Mouse (Mus musculus) kidney, postnatal 0 days (tissue): Measurements from ENCODE around the gene Prkacb. TPM values are rescaled to one million over a fixed set of nuclear protein-coding genes. Genes with fewer than 3 reads are reported as not detected.

Experiments used
- ATAC-seq: fragments of 200-750 bp; cut with Nextera tagmentation; replicated peaks from 2 replicates; pipeline ENCODE4 v1.8.0; 2017; ENCODE audit warnings: low read depth, moderate number of reproducible peaks, moderate TSS enrichment, moderate library complexity; ENCODE audit not compliant: low FRiP score
- DNase-seq: peaks from one replicate; pipeline ENCODE4 v3.0.0-alpha.2; 2016; ENCODE audit warnings: low spot score
- H3K27ac ChIP-seq: fragments of 300-500 bp; sonication (generic); 2 replicates; pipeline ENCODE4 v1.5.1; 2014; ENCODE audit warnings: mild to moderate bottlenecking
- H3K27me3 ChIP-seq: fragments of 300-500 bp; sonication (generic); 2 replicates; pipeline ENCODE4 v1.6.1; 2014; ENCODE audit warnings: low read length, mixed read lengths; ENCODE audit not compliant: insufficient read depth
- H3K36me3 ChIP-seq: fragments of 300-500 bp; sonication (generic); 2 replicates; pipeline ENCODE4 v1.6.1; 2014; ENCODE audit warnings: low read length, mixed read lengths; ENCODE audit not compliant: insufficient read depth
- H3K4me1 ChIP-seq: fragments of 300-500 bp; sonication (generic); replicated peaks from 2 replicates; pipeline ENCODE4 v1.6.1; 2014; ENCODE audit warnings: antibody characterized with exemption, low read length, mixed read lengths; ENCODE audit not compliant: insufficient read depth
- H3K4me2 ChIP-seq: fragments of 300-500 bp; sonication (generic); 2 replicates; pipeline ENCODE4 v1.6.1; 2014; ENCODE audit warnings: mild to moderate bottlenecking, low read length, moderate library complexity, mixed read lengths
- H3K4me3 ChIP-seq: fragments of 300-500 bp; sonication (generic); replicated peaks from 2 replicates; pipeline ENCODE4 v1.5.1; 2014; ENCODE audit warnings: low read depth, low read length
- H3K9ac ChIP-seq: fragments of 300-500 bp; sonication (generic); 2 replicates; pipeline ENCODE4 v1.6.1; 2014; ENCODE audit warnings: low read depth, low read length
- H3K9me3 ChIP-seq: fragments of 300-500 bp; sonication (generic); replicated peaks from 2 replicates; pipeline ENCODE4 v1.6.1; 2016; ENCODE audit warnings: low read length, inconsistent platforms, mixed read lengths
- CTCF ChIP-seq: IDR thresholded peaks from 2 replicates; pipeline ENCODE4 v1.5.1; 2016; ENCODE audit warnings: antibody characterized with exemption, low read depth, mild to moderate bottlenecking, moderate library complexity
- WGBS: fragments of 180-500 bp; shearing (Covaris S2); extraction: QIAGEN DNeasy Blood & Tissue Kit; methylation state at CpG from one replicate; pipeline ENCODE4 v1.1.7; 2014; 5-methylcytosine and 5-hydroxymethylcytosine counted together
- polyA plus RNA-seq: library from polyadenylated mRNA; unstranded; fragments of >200 nt; fragmentation: Nextera tagmentation; extraction: Ambion mirVana; gene quantifications from 2 replicates; pipeline ENCODE4 v1.2.1, GENCODE M21; 2015

The Prkacb gene
- 48.0 and 52.4 TPM in 2 replicates for polyA plus RNA-seq

DNA sequence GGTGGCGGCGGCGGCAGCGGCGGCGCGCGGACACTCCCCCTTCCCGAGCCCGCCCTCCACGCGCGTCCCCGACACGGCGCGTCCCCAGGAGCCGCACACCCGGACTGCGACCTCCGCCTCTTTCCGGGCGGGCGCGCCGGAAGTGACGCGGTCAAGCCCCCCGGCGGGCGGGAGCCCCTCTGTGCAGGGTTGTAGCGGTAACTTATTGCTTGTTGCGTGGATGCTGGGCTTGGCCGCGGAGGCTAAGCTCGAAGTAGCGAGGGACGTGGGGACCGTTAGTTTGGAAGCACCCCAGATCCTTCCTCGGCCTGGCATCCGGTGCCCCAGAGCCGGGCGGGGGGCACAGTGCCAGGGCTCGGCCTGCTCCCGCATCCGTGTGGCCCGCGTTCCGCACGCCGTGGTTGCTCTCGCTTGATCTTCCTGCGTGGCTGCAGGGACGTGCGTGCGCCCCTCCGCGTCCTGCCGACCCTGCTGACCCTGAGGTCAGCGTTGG lies at the start of gene Prkacb:
Gene Prkacb, minus strand, starts transcription at position 90 of the 493 bp plus-strand sequence.
- Histone ChIP-seq H3K27ac (peak within 1 kb of the TSS; percentile 92), H3K4me1 (no peaks in the 10 kb centered on the region), H3K9ac (peak within 1 kb of the TSS; percentile 89), H3K36me3 (no peaks in the 10 kb centered on the region), H3K27me3 (no peaks in the 10 kb centered on the region), H3K4me3 (peak within 1 kb of the TSS; percentile 85), H3K4me2 (peak within 1 kb of the TSS; percentile 82), H3K9me3 (no peaks in the 10 kb centered on the region)
- peak; percentile 90 for DNase-seq
- peak; percentile 96 for ATAC-seq
- under 1% methylated on average over 47 of the region's 60 CpGs for WGBS
- TF ChIP-seq CTCF, result no peak

DNA sequence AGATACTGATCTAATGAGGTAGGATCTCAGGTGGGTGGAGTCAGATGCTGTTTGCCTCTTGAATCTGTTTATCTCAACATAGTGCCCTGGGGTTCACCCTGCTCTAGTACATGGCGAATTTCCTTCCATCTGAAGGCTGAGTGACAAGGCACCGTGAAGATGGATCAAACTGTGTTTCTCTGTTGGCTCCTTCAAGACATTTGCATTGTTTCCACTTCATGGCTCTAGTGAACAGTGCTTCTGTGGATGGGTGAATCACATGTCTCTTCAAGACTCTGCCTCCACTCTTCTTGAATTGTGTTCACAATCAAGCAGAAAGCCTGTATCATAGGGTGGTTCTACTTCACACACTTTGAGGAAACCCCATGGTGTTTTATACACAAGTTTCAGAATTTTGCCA lies 47.5 kb upstream of the Prkacb start:
- no peak overlapping the region for H3K27ac ChIP-seq
- no peak overlapping the region for H3K9ac ChIP-seq
- no peak overlapping the region for H3K4me2 ChIP-seq
- TF ChIP-seq CTCF, result no peak
- no peak for ATAC-seq
- H3K36me3 ChIP-seq, result no peaks in the 10 kb centered on the region
- H3K4me3 ChIP-seq, result no peak overlapping the region
- DNase-seq, result no peak
- no peaks in the 10 kb centered on the region for H3K9me3 ChIP-seq
- 75% methylated on average over 2 of the region's 2 CpGs for WGBS
- no peaks in the 10 kb centered on the region for H3K4me1 ChIP-seq
- H3K27me3 ChIP-seq, result no peaks in the 10 kb centered on the region

GRCm38 (mm10) chr3:146857373-146857772 lies 44.6 kb upstream of the Prkacb start:
- Histone ChIP-seq H3K4me1 (no peaks in the 10 kb centered on the region), H3K9me3 (no peaks in the 10 kb centered on the region), H3K4me2 (no peak overlapping the region), H3K27me3 (no peaks in the 10 kb centered on the region), H3K27ac (no peak overlapping the region), H3K4me3 (no peak overlapping the region), H3K9ac (no peak overlapping the region), H3K36me3 (no peaks in the 10 kb centered on the region)
- no peak for DNase-seq
- no peak for ATAC-seq
- WGBS, result 82% methylated on average over 10 of the region's 10 CpGs
- TF ChIP-seq CTCF, result no peak

DNA sequence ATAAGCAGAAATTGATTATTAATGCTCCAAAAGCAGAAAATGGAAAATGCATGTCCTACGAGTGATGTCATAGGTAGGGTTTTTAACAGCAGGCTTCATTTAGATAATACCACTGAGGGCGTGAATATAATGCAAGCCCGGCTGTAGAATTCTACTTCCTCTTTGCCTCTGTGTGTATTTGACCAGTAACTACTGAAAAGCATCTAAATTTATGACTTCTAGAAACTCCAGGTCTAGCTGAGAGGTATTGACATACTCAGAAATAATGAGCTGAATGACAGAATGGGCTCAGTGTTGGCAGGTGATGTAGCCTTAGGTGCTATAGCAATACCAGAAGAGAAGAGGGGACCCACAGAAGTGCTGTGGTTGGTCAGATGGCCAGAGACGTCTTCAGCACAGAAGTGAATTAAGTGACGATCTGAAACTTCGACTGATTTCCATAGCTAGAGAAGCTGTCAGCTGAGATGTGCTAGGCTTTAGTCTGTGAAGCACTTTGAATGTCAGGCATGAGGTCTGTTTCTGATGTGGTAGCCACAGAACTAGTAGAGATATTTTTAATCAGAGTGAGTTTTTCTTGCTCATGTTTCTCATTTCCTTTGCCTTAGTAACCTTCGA lies 41.8 kb upstream of the Prkacb start:
- no peak overlapping the region for H3K4me2 ChIP-seq
- H3K9ac ChIP-seq, result no peak overlapping the region
- H3K36me3 ChIP-seq, result no peaks in the 10 kb centered on the region
- no peak for TF ChIP-seq CTCF
- H3K27ac ChIP-seq, result no peak overlapping the region
- H3K4me1 ChIP-seq, result no peaks in the 10 kb centered on the region
- DNase-seq (no peak), ATAC-seq (no peak)
- WGBS, result 84% methylated on average over 7 of the region's 7 CpGs
- no peaks in the 10 kb centered on the region for H3K9me3 ChIP-seq
- no peak overlapping the region for H3K4me3 ChIP-seq
- H3K27me3 ChIP-seq, result no peaks in the 10 kb centered on the region

DNA sequence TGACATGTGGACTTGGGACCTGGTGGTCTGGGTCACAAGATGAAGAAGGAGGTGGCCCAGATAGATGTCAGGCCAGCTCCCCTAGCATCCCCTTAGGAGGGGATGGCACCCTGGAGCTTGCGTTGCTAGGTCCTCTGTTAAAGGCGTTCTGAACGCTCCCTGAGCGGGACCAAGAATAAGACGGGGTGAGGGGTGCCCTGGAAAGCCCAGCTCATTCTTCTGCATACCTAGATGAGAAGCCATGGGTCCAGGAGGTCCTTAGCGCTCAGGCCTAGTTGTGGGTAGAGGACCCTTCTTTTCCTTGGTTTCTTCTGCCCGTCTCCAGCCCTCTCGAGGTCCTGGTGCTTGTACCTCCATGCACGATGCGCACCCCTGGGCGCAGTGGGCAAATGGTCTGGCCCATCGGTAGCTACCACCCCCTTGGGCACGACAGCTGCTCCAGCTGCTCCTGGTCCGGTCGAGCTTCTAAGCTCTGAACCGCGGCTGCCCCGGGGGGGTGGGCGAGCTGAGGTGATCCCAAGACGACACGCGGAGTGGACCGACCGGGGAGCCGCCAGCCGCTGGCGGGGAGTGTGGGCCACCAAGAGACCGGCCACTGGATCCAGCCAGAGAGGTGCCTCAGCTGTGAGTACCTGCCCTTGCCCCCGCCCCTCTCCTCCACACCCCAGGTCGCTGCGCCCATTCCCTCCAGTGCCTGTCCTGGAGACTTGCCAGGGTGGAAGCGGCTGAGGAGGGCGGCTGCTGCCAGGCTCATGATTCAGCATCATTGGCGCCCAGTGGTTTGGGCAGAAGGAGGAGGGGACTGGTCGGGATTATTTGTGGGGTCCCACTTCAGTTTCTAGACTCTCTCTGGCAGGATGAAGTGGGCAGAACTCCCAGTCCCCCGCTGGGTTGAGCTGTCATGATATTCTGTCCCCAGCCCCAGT lies 39.4 kb upstream of the Prkacb start, which contains the start of gene Ttll7:
Gene Ttll7, plus strand, starts transcription at position 402 of the 926 bp plus-strand sequence.
- Histone ChIP-seq H3K9ac (peak within 1 kb of the TSS; percentile 69), H3K9me3 (no peaks in the 10 kb centered on the region), H3K27me3 (no peaks in the 10 kb centered on the region), H3K27ac (no peak within 1 kb of the TSS), H3K4me2 (peak within 1 kb of the TSS; percentile 89), H3K36me3 (no peaks in the 10 kb centered on the region), H3K4me1 (no peaks in the 10 kb centered on the region), H3K4me3 (peak within 1 kb of the TSS; percentile 50)
- TF ChIP-seq CTCF, result no peak
- 1% methylated on average over 36 of the region's 36 CpGs for WGBS
- DNase-seq, result peak; percentile 83
- peak; percentile 95 for ATAC-seq

DNA sequence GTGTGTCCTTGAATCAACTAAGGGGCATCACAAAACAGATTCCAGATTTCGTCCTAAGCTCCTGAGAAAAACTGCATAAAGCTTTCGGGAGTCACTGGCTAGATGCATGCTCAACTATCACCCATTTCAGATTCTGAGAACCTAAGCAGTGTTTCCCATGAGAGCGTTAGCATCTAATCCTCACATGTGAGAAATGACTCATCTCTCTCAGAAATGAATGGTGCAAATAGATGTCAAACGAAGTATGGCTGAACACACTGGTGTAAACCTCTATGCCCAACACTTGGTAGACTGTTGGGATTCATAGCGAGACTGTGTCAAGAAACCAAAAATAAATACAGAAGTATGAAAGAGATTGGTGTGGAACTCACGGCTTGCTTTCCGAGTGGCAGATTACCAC lies 36.6 kb upstream of the Prkacb start:
- TF ChIP-seq CTCF, result no peak
- DNase-seq, result no peak
- H3K9me3 ChIP-seq, result no peaks in the 10 kb centered on the region
- ATAC-seq, result no peak
- WGBS, result 94% methylated on average over 7 of the region's 7 CpGs
- no peak overlapping the region for H3K4me3 ChIP-seq
- H3K9ac ChIP-seq, result no peak overlapping the region
- H3K4me1 ChIP-seq, result no peaks in the 10 kb centered on the region
- H3K27ac ChIP-seq, result no peak overlapping the region
- H3K4me2 ChIP-seq, result no peak overlapping the region
- no peaks in the 10 kb centered on the region for H3K36me3 ChIP-seq
- no peaks in the 10 kb centered on the region for H3K27me3 ChIP-seq
